Mouse (Mus musculus): ENCODE data around the gene Lyzl6. TPM values are rescaled to one million over a fixed set of nuclear protein-coding genes. Genes with fewer than 3 reads are reported as not detected.

Gene Lyzl6
- polyA plus RNA-seq, 1 experiment from 2014 or later: not detected

GRCm38 (mm10) chr11:103636261-103636660 is 2.4 kb downstream of the Lyzl6 start:
- H3K9me3 ChIP-seq: no peaks in the 10 kb centered on the region
- WGBS: 79% methylated on average over 6 of the region's 6 CpGs

GRCm38 (mm10) chr11:103635481-103635880 is 3.2 kb downstream of the Lyzl6 start:
- Histone ChIP-seq H3K9me3 (no peaks in the 10 kb centered on the region), H3K4me2 (no peak overlapping the region), H3K27me3 (replicated peaks) (no peaks in the 10 kb centered on the region), H3K9ac (no peak overlapping the region), H3K36me3 (no peaks in the 10 kb centered on the region), H3K4me1 (no peaks in the 10 kb centered on the region), H3K4me3 (replicated peaks) (no peak overlapping the region), H3K27ac (no peak overlapping the region)
- WGBS: 71% methylated on average over 3 of the region's 3 CpGs
- no peak for ATAC-seq (ENCODE audit: insufficient read depth, low FRiP score, low read depth)

More at GRCm38 (mm10) chr11:103636261-103636660, 2.4 kb downstream of the Lyzl6 start:
- Histone ChIP-seq H3K9ac (no peak overlapping the region), H3K27ac (no peak overlapping the region), H3K27me3 (replicated peaks) (no peaks in the 10 kb centered on the region), H3K4me2 (no peak overlapping the region), H3K4me3 (replicated peaks) (no peak overlapping the region), H3K36me3 (no peaks in the 10 kb centered on the region), H3K4me1 (no peaks in the 10 kb centered on the region)
- ATAC-seq (ENCODE audit: insufficient read depth, low FRiP score, low read depth): no peak

- Histone ChIP-seq H3K9me3 (no peaks in the 10 kb centered on the region), H3K27ac (no peak overlapping the region), H3K4me2 (no peak overlapping the region), H3K27me3 (replicated peaks) (no peaks in the 10 kb centered on the region), H3K4me3 (replicated peaks) (no peak overlapping the region), H3K36me3 (no peaks in the 10 kb centered on the region), H3K4me1 (no peaks in the 10 kb centered on the region), H3K9ac (no peak overlapping the region)
- WGBS: 77% methylated on average over 7 of the region's 7 CpGs
- no peak for ATAC-seq (ENCODE audit: insufficient read depth, low FRiP score, low read depth)
Measured at GRCm38 (mm10) chr11:103634806-103635205, 3.9 kb downstream of the Lyzl6 start.

- Histone ChIP-seq H3K36me3 (no peaks in the 10 kb centered on the region), H3K9me3 (no peaks in the 10 kb centered on the region), H3K4me2 (no peak overlapping the region), H3K4me3 (replicated peaks) (no peak overlapping the region), H3K4me1 (no peaks in the 10 kb centered on the region), H3K27me3 (replicated peaks) (no peaks in the 10 kb centered on the region), H3K9ac (no peak overlapping the region), H3K27ac (no peak overlapping the region)
- no peak for ATAC-seq (ENCODE audit: insufficient read depth, low FRiP score, low read depth)
- 77% methylated on average over 23 of the region's 23 CpGs for whole genome bisulfite sequencing
Measured at GRCm38 (mm10) chr11:103627453-103627852, 11.2 kb downstream of the Lyzl6 start.

GRCm38 (mm10) chr11:103621040-103621439 is 17.6 kb downstream of the Lyzl6 start, which contains the start of gene Gm884:
TSS of gene Gm884 (minus strand) at chr11:103621140.
- no peaks in the 10 kb centered on the region for H3K9me3 ChIP-seq
- no peaks in the 10 kb centered on the region for H3K4me1 ChIP-seq
- H3K36me3 ChIP-seq: no peaks in the 10 kb centered on the region
- no peaks in the 10 kb centered on the region for H3K27me3 ChIP-seq (replicated peaks)
- H3K9ac ChIP-seq: no peak within 1 kb of the TSS
- H3K4me2 ChIP-seq: no peak within 1 kb of the TSS
- 80% methylated on average over 9 of the region's 9 CpGs for WGBS
- no peak for ATAC-seq (ENCODE audit: insufficient read depth, low FRiP score, low read depth)
- no peak within 1 kb of the TSS for H3K27ac ChIP-seq
- H3K4me3 ChIP-seq (replicated peaks): no peak within 1 kb of the TSS

- Histone ChIP-seq H3K4me3 (replicated peaks) (no peak overlapping the region), H3K9me3 (no peaks in the 10 kb centered on the region), H3K27ac (no peak overlapping the region), H3K9ac (no peak overlapping the region), H3K4me2 (no peak overlapping the region), H3K36me3 (no peaks in the 10 kb centered on the region), H3K4me1 (no peaks in the 10 kb centered on the region), H3K27me3 (replicated peaks) (no peaks in the 10 kb centered on the region)
- no peak for ATAC-seq (ENCODE audit: insufficient read depth, low FRiP score, low read depth)
- 85% methylated on average over 2 of the region's 2 CpGs for WGBS
Measured at GRCm38 (mm10) chr11:103610772-103611171, 27.9 kb downstream of the Lyzl6 start.

GRCm38 (mm10) chr11:103606611-103607010 is 32.1 kb downstream of the Lyzl6 start:
- Histone ChIP-seq H3K9me3 (no peaks in the 10 kb centered on the region), H3K4me3 (replicated peaks) (no peak overlapping the region), H3K27ac (no peak overlapping the region), H3K4me1 (no peaks in the 10 kb centered on the region), H3K27me3 (replicated peaks) (no peaks in the 10 kb centered on the region), H3K36me3 (no peaks in the 10 kb centered on the region), H3K4me2 (no peak overlapping the region), H3K9ac (no peak overlapping the region)
- ATAC-seq (ENCODE audit: insufficient read depth, low FRiP score, low read depth): no peak
- WGBS: 53% methylated on average over 5 of the region's 5 CpGs

Other genes with a start within 250 kb of the Lyzl6 start
- 5.9 and 6.2 TPM in 2 replicates for gene Plekhm1, start 226.2 kb downstream of the Lyzl6 start, polyA plus RNA-seq (2015; fragmentation: Nextera tagmentation; extraction: Ambion mirVana)
- gene Lrrc37a, start 134.3 kb downstream of the Lyzl6 start, polyA plus RNA-seq (2015; fragmentation: Nextera tagmentation; extraction: Ambion mirVana): not detected in 2 replicates
- not detected in 2 replicates for gene Gm884, start 17.8 kb downstream of the Lyzl6 start, polyA plus RNA-seq (2015; fragmentation: Nextera tagmentation; extraction: Ambion mirVana)
- not detected in 2 replicates for gene Rprml, start 10.7 kb upstream of the Lyzl6 start, polyA plus RNA-seq (2015; fragmentation: Nextera tagmentation; extraction: Ambion mirVana)
- 66.5 and 73.9 TPM in 2 replicates for gene Gosr2, start 59.0 kb upstream of the Lyzl6 start, polyA plus RNA-seq (2015; fragmentation: Nextera tagmentation; extraction: Ambion mirVana)
- gene Wnt9b, start 110.9 kb upstream of the Lyzl6 start, polyA plus RNA-seq (2015; fragmentation: Nextera tagmentation; extraction: Ambion mirVana): 0.03 TPM in 1 of 2 replicates, not detected in the other
- gene Wnt3, start 135.3 kb upstream of the Lyzl6 start, polyA plus RNA-seq (2015; fragmentation: Nextera tagmentation; extraction: Ambion mirVana): 0.22 and 0.23 TPM in 2 replicates